Mouse (Mus musculus): ENCODE results near the gene Pbx1.

The Pbx1 gene

DNA sequence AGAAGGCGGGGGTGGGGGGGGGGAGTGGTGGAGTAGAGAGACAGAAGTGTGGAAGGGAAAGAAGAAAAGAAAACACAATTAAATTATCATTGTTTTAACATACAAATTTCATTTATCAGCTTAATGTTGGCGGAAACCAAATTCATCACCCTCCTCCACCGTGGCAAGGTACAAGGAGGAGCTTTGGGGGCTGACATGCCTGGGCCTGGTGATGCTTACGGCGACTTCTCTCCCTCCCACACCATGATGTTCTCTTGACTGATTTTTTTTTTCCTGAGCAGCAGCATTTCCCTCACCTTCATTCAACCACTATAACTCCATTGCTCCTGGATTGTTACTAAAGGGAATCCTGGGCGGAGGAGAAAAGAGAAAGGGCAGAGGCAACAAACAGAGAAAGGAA, 89.8 kb downstream of the Pbx1 start:
- DNase-seq (ENCODE audit: low read depth, low spot score), result no peak

DNA sequence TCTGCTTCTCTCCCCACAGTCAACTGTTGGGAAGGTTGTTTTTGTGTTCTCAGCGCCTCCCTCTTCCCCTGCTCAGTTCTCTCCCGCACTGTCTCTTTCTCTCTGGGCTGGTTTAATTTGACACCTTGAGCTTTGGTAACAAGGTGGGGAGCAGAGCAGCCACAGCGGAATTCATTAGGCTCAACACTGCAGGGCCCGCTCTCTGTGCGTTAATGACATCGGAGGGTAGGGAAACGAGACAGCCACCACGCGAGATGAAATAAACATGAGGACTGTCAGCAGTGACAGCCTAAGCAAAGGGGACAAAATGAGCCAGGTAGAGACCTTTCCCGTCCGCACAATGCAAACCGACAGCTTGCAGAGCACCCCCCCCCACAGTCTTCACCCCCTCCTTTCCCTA, 90.2 kb downstream of the Pbx1 start:
- no peak for DNase-seq (ENCODE audit: low read depth, low spot score)

DNA sequence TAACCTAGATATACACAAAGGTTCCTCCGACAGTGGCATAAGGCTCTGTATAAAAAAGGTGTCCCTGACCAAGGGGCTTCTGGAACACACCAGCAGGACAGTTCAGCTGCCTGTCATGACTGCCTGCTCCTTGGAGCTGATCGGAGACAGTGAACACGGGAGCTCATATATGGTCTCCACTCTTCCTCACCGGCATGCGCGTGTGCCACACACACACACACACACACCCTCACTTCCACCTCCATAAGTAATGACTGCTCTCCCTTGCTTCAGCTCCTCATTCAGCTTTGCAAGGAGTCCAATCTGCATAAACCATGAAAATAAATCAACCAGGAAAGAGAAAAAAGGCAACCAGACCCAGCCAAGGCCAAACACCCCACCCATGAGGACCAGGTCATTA, 90.7 kb downstream of the Pbx1 start:
- DNase-seq (ENCODE audit: low read depth, low spot score), result no peak

DNA sequence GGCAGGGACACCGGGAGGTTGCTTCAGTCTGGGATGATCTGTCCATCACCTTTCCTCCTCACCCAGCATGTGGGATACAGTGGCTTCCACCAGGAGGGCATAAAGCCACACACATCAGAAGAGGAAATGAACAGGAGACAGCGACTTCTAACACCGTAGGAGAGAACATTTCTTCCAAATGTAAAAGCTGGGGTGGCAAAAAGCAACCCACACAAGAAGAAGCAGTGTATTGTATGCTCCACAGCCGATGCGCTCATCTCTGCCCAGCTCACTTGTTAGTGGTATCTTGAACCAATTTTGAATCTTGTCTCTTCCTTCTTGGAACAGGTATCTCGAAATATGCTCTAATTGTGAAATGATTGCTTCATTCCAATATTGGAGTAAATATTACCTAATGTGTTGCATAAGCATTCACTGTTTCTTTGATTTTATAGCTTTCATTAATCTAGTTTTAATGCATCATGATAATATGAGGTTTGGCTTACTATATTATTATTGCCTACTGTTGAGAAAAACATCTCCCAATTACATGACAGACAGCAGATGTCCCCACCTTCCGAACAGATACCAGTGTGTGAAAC, 95.7 kb downstream of the Pbx1 start:
- DNase-seq (ENCODE audit: low read depth, low spot score), result no peak

DNA sequence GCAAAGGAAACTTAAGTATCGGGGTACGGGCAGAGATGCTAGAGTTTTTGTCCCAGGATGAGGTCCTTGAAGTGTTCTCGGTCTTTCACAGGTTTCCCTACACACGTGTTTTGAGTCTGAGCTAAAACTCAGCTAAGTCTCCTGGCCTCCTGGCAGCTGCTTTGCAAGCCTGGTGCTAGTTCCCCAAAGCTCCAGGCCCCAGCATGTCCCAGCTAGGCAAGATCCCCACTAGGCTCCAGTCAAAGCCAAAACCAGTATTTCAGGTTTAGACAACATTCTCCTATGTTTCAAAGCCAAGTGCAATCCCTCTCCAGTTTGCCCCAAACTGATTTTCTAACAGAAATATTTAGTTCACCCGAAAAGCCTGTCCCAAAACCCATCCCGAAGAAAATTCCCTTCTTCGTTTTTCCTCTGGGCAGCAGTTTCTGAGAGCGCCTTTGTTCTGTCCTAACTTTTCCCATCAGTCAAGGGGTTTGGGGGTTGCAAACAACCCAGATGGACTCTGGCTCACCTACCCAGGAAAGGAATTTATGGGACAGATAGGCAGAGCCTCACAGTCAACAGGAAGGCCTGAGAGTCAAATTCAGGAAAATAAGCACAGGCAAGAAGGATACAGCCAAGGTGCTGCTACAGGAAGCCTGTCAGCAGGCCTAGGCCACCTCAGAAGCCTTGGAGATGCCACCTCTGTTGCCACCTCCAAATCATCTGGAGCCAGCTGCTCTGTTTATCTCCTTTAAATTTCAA, 97.1 kb downstream of the Pbx1 start:
- DNase-seq (ENCODE audit: low read depth, low spot score), result no peak

DNA sequence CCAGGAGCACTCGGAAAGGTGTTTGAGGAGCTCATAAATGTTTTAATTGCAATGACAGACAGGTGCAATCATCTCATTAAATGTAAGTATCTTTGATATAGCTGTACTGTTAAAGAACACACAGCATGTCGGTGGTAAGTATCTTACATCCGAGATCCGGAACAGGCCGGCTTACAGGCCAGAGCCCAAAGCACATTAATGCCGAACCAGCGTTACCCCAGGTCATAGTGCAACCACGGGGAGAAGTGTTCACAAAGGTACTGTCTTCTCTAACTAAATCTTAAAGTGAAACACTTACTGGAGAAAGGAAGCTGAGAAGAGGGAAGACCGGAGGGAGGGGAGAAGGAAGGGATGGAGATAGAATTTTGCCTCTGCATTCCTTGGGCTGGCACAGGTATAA, 100.0 kb downstream of the Pbx1 start:
- DNase-seq (ENCODE audit: low read depth, low spot score), result no peak

DNA sequence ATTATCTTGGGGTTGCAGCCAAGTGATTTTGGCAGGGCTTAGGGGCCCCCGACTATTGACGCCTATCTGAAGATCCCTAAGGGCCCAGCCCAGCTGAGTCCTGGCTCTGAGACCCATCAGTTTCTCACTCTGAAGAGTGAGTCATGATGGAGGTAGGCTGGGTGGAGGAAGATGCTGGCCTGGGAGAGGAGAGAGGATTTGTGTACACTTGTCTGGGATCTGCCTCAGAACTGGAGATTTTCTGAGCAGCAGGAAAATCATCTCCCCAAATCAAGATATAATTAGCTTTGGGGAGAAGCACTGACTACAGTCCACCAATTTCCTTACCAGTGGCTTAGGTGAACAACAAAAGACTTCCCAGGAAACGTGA, 103.8 kb downstream of the Pbx1 start:
- no peak for DNase-seq (ENCODE audit: low read depth, low spot score)

DNA sequence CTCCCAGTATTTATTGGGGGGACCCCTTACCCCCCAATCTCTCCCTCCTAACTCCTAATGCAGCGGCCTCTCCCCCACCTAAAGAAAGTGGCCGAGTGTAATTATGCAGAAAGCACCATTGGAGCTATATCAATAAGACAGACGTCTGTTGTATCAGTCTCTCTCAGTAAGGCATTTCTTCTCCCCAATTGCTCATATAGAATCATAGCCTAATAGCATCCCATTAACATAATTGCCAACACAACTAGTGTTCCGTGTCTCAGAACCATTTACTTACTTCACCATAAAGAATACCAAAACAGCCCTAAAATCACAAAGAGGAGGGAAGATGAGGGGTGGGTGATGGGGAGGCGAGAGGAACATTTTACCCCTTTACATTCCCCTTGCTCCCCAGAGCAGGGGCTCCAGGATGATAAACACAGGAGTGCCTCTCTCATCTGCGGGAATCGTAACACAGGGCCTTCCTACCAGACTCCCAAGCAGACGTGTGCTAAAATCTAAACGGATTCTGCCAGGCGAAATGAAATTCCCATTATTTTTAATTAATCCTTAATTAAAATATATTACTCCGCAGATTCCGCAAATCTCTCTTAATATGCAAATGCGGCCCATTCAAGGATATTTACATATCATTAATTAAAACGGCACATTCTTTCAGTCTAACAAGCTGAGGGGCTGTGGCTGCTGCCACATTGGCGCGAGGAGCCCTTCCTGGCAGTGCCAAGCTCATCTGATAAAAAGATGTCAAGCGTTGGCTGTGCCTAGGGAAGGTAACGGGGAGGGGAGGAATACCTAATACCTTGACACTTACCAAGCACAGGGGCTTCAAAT, 104.5 kb downstream of the Pbx1 start:
- DNase-seq (ENCODE audit: low read depth, low spot score), result no peak

DNA sequence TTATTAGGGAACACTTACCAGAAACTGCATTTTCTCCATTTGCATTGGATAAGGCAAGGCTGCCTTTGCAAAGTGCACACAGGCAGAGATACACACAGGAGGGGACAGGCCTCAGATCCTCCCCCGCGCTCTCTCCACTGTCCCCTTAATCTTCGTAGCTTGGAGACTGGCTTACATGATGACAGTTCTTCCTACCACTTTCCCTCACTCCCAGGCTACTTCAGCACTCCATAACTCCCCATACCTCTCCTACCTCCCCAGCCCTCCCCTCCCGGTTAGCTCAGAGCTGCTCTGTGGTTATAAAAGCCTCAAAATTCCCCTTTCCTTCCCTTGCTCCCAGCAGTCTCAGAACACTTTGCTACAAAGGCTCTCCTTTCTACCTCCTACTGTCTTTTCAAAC, 106.3 kb downstream of the Pbx1 start:
- DNase-seq (ENCODE audit: low read depth, low spot score), result no peak

DNA sequence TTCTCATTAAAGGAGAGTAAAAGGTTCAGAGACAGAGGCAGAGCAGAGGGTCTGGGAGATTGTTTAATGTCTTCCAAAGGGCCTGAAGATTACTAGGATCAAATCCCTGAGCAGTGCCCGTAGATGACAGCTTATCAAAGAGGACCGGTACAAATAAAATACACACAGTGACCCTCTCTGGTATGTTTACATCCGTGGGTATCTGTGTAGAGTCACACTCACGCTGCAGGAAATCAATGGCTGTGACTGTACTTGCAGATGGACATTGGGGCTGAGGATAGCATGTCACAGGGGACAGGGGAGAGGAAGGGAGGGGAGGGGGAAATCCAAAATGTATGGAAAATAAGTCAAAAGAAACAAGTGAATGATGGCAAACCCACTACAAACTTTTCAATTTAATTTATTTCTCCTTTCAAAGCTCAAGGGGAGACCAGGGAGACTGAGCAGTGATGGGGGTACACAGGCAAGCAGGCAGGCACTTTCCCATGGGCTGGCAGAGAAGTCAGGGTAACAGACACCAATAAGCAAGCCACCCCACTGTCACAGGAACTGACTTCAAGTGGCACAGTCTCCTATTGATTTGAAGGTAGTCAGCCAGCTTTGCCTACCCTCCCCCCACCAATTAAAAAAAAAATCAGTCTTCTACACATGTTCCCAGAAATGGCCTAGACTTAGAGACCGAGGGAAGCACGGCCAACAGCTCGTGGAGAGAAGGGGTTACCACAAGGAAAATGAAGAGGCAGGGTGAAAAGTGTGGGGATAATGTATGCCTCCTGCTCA, 107.6 kb downstream of the Pbx1 start:
- no peak for DNase-seq (ENCODE audit: low read depth, low spot score)

DNA sequence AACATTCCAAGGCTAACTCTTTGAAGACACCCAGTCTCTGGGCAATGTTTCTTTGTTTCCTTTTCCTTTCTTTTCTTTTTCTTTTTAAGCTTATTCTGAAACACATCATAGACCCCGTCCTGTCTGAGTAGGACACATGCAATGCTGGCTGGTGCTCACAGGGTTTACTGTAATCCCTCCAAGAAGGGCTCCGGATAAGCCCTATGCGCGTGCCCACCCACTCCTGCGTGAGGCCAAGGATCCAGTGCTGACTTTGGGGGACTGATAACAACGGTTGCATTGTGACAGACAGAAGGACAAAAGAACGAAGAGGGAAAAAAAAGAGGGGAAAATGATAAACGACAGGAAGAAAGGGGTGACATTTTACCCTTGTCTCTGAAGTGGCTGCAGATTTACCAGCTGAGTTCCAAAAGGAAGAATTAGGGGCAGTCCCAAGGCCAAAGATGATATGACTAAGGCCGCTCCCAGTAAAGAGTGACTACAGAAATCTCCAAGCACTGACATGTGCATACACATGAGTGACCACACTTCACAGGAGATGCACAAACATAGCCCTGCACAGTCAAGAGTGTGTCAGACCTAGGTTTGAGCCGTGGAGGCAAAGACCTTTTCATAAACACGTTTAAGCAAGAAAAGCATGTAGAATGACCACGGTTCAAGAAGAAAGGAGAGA, 108.5 kb downstream of the Pbx1 start:
- DNase-seq (ENCODE audit: low read depth, low spot score), result no peak

DNA sequence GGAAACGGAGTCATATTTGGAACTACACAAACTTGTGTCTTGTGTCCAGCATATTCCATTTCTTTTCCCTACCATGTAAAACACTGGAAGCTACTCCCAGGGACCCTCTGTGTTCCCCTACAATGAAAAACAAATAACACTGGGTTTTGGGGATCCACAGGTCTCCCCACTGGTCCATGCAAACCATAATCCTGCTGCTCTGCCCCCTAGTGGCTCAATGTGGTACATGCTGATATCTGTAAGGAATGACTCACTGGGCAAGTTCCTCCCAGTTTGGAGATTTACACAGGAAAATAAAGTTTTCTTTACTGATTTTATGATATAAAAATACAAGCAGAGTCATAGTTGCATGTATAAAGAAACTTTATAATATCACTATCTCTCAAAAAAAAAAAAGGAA, 109.2 kb downstream of the Pbx1 start:
- no peak for DNase-seq (ENCODE audit: low read depth, low spot score)

DNA sequence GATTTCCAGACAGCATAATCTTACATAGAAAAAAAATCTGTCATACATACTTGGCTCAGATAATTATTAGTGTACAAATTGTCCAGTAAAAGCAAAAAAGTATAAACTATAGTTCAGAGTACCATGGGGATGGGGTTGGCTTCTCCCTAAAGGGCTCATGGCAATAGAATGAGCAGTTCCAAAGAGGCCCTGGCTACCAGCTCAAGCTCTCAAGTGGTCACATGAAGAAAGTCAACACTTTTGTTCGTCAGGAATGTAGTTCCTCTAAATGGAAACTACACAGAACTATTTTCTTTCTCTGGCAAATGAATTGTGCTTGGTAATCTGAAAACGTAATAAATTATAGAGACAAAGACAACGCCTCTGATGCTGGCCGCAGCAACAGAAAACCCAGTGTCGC, 112.4 kb downstream of the Pbx1 start:
- DNase-seq (ENCODE audit: low read depth, low spot score), result no peak

DNA sequence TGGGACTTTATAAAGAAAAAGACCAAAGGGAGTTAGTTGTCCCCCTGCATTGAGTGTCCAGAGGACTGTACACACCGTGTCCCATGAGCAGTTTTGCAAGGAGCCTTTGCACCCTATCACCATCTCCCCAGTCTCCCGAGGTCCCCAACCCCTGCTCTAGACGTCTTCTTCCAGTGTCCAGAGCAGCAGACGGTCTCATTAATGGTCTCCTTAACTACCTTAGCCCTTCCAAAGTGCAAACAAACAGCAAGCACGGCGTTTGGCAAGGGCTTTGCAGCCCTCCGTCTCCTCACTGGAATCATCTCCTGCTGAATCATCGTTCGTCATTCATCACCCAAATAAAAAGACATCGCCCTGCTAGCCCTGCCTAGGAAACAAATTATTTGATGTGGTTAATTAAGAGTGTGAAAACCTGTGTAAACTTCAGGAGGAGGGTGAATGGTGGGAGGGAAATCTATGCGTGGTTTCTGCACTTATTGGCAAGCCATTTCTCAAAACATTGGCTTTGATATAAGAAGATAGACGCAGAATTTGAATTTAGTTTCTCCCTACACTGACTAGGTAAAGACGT, 113.1 kb downstream of the Pbx1 start:
- DNase-seq (ENCODE audit: low read depth, low spot score), result no peak

DNA sequence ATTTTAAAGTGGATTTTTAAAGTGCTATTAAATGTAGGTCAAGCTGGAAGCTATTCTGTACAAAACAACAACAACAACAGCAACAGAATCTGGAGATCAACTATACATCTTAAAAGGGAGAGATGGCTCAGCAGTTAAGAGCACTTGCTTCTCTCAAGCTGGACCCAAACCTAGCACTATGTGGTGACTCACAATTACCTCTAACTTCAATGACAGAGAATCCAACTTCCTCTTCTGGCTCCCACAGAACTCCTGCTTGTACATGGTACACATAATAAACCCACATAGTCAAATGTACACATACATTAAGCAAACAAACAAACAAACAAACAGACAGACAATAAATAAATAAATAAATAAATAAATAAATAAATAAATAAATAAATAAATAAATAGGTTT, 118.3 kb downstream of the Pbx1 start:
- DNase-seq (ENCODE audit: low read depth, low spot score), result no peak

DNA sequence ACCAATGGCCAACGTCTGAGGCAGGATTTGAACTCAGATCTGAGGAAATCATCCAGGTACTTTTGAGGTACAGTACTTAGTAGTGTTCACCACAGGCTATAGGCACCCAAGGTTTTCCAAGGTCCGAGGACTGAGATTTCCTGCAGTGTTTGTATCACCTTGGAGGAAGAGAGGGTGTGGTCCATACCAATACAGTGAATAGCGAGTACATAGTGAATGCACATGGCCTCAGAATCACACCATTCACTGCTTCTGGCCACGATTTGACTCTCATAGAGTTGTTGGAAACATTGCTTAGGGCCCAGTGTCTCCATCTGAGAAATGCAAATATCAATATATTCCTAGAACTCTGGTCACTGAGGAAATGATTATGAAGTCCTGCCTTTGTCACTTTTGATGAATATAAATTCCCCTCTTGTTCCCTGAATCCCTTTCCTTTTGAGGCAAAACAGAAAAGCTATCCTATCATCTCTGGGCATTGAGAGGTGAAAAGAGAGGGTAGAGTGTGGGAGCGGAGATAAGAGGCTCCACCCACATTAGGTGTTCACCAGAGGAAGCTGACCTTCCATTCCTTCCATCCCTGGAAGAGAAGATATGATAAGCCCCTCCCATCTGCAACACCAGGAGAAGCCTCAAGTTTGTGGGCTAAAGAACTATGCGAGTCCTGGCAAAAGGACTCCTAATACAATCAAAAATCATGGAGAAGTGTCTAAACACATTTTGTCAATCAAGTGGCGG, 119.2 kb downstream of the Pbx1 start:
- no peak for DNase-seq (ENCODE audit: low read depth, low spot score)

DNA sequence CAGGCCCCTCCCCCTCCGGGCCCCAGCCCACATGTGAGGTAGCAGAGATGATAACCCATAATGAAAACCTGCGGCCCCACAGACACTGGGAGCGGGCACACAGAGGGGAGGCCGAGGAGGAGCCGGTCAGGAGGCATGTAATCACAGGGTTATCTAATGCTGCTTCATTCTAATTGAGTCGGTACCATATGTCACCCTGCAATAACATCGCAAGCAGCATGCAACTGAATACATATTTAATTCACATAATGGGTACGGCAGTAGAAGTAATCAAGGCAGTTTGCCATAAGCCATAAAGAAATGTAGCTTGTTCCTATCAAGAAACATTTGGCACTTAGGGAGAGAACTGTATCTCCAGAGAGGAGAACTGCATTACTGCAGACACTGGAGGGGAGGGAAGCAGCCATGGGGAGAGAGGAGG, 123.0 kb downstream of the Pbx1 start:
- DNase-seq (ENCODE audit: low read depth, low spot score), result no peak

DNA sequence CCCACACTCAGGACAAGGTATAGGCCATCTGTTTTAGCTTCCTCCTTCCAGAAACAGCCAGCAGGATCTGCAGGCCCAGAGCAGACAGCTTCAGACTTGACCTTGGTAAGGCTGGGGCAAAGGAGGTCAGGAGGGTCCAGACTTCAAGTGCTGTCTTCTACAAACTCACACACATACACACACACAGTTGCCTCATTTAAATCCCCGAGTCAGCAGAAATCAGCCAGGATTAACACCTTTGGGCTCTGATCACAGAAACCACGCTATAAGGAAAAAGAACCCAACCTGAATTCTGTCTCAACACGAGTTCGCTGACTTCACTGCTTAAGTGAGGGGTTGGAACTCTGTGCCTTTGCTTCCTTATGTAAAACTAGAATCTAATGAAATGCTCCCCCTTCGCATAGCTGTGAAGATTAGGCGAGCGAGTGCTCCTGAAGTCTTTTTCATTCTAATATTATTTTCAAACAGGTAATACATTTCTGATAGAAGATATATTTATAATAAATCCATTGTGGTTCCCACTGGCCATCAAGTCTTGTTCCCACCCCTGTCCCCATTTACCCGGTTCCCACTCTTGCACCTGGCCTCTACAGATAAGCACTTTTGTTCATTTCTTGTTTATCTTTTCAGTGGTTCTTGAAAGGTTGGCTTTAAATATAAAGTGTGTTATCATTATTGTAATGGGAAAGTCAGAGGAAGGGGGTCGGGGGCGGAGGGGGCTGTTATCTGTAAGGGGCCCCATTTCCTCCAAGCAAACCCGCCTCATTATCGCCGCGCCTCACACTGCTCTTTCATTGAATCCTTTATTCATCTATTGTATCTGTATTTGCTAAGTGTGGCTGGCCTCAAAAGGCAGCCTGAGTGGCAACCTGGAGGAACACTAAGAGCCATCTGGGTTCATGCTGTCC, 124.5 kb downstream of the Pbx1 start:
- DNase-seq (ENCODE audit: low read depth, low spot score), result no peak

DNA sequence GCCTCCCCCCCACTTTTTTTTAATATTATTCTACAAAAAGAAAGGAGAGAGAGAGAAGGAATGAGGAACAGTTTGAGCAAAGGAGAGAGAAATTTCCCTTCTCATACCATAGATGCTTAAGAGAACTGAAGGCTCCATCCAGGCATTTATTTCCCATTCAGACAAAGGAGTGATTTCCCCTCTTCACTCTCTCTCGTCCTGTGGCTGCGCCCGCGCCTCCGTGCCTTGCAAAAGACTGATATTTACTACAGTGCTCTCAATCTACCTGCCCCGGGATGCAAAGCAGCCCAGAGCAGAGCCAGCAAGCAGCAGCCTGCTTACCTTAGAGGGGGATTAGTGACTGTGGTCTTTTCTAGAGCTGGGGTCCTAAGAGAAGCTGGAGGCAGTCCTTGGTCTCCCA, 131.6 kb downstream of the Pbx1 start:
- DNase-seq (ENCODE audit: low read depth, low spot score), result no peak

Measured in retina, postnatal 7 days (tissue).